Mouse (Mus musculus) mouse embryonic stem cell (cell line): ENCODE data around the gene Ikzf3.

Experiments used
- in situ Hi-C, 2 experiments: fragments of 300-500 bp; cut with MboI; formaldehyde crosslinking; loops; 1 replicate in 1 of 2; 3 replicates in 1 of 2; pipeline ENCODE4 v1.14.3; 2019 to 2020; ENCODE audit warnings: low sequenced_read_pairs in 2 of 2, low pct_unique_long_range_greater_than_20kb in 1 of 2, mixed read lengths in 1 of 2; ENCODE audit not compliant: unreplicated experiment in 1 of 2

Gene Ikzf3

GRCm38 (mm10) chr11:98437441-98437840 lies 108.4 kb downstream of the Ikzf3 start:
- in situ Hi-C loops, result no loop called here

GRCm38 (mm10) chr11:98435723-98436122 lies 110.1 kb downstream of the Ikzf3 start:
- in situ Hi-C loops, result no loop called here

- in situ Hi-C loops, result no loop called here
Measured at GRCm38 (mm10) chr11:98431743-98432502, 113.9 kb downstream of the Ikzf3 start.

- in situ Hi-C loops, result no loop called here
Measured at GRCm38 (mm10) chr11:98428436-98428835, 117.4 kb downstream of the Ikzf3 start.

GRCm38 (mm10) chr11:98426592-98426991 lies 119.2 kb downstream of the Ikzf3 start:
- in situ Hi-C loops, result no loop called here

- in situ Hi-C loops, result no loop called here
Measured at GRCm38 (mm10) chr11:98418939-98419547, 126.8 kb downstream of the Ikzf3 start.

- in situ Hi-C loops, result no loop called here
Measured at GRCm38 (mm10) chr11:98418273-98418672, 127.6 kb downstream of the Ikzf3 start.

GRCm38 (mm10) chr11:98417074-98417473 lies 128.8 kb downstream of the Ikzf3 start:
- in situ Hi-C loops, result no loop called here
